Mouse (Mus musculus) ZHBTc4 (cell line): ENCODE measurements around the gene Gm2042.
"Not testable (repeated sequence)": the region's sequence is repeated elsewhere in the genome, so short reads cannot be mapped to it uniquely, and the experiment has no call there.

Experiments
- DNase-seq: peaks from one replicate; pipeline ENCODE4 v3.0.0-alpha.2; 2011; ENCODE audit warnings: low read depth, low spot score

Gene Gm2042

DNA sequence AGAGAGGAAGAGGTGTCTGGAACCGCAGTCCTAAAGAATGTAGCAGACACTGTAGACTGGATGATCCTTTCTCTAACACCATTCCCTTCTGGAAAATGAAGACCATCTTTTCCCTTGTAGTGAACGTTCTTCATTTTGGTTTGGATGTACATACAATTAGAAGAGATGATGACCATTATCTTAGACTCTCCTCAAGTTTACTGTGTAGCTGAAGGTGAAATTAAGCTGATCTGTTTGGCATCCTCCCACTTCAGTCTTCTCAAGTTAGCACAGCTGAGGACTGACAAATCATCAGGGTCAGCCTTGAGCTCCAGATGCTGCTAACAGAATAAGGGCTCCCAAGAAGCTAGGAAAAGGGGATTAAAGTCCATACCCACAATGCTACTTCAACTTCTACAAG, at the start of gene Gm2042:
Gm2042 (plus strand) TSS at position 301 of the 400 bp plus-strand sequence.
- DNase-seq, result not testable (repeated sequence)

DNA sequence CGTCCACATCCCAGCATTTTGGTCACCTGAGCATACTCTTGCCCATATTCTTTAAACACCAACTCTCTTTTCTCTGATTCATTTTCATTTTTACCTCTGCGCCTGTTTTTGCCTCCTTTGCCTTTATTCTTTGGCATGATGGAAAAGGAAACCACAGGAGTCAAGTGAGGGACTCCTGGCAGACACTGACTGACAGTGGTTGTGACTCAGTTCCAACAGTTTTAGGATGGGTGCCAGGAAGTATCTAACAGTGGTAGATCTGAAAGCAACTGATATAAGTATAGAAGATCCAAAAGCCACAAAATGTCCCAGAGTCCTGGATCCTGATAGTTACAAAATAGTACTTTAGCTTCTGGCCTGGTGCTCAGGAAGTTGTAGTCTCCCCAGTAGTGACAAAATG, 34.2 kb upstream of the Gm2042 start, which contains the start of gene Gm2035:
Gm2035 (minus strand) TSS at position 137 of the 400 bp plus-strand sequence.
- DNase-seq, result not testable (repeated sequence)

DNA sequence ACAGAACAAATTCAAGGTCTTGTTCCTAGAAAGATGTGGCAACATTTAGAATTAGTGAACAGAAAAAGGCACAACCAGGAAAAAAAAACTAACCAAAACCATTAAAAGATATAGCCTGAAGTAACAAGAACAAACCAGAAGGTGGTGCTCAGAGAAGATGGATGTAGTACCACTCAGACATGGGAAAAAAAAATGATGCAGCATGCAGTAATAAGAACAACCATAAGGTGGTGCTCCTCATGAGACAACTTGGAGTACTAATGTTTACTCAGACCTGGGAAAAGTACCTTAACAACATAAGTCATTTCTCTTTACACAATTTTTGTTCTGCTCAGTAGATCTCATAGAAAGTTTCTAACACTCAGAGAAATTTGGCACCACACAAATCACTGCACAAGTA, 30.1 kb downstream of the Gm2042 start:
- DNase-seq, result peak; percentile 9

DNA sequence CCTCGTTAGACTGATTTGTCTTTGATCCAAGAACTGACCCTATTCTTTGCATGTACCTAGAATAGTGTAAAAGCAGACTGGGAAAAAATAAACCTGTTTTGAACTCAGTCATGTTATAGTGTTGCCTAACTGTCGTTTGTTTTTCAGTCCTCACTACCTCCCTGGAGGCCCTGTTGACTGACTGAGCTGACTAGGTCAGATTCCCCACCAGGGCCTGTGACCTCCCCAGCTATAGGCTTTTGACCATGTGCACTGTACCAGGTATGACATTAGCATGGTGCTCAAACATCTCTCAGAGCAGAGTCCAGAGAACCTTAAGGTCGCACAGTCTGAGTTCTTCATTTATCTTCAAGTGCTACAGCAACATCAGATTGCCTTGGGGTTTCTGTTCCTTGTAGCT, 50.2 kb downstream of the Gm2042 start:
- not testable (repeated sequence) for DNase-seq
